Mouse (Mus musculus): ENCODE results near the gene Smo.

DNA sequence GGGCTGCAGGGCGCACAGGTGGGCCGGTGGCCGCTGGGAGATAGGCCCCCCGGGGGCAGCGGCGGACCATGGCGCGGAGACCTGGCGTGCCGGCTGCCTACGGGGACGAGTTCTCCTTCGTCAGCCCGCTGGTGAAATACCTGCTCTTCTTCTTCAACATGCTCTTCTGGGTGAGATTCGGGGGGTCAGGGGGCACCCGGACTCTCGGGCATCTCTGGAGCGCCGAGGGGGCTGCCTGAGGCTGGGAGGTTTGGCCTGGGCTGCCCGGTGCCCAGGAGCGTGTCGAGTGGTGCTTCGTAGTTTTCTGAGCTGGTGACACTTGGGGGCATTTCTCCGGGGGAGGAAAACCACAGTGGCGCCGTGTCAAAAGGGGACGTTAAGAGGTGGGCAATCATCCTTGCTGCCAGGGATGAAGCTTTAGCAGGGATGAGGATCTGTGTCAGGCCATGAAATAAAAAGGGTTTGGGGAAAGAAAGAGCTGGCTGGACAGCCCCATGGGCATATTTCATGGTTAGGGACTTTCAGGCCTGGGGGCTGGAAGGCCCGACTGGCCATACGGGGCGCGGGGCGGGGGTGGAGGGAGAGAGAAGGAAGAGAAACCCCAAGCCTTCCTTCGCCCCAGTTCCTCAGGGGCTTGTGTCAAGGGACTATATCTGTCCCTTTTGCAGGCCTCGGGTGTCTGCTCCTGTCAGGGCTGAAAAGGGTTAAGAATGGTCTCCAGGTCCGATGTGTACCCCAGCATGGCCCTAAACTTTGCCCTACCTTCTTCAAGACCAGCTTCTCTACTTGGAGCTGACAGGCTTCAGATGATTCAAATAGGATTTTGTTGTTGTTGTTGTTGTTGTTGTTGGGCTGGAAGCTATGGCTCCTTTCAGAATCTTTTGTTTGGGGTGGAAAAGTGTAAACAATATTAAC, 40.7 kb upstream of the Smo start:
- TF ChIP-seq CTCF (IDR thresholded peaks at IDR 0.05; ENCODE audit: control insufficient read depth, insufficient read depth, insufficient replicate concordance, low read depth, low read length) (no peak), POLR2A (IDR thresholded peaks at IDR 0.05; ENCODE audit: control insufficient read depth, low read depth, low read length) (no peak)

All from testis, adult 2 months (tissue).